Mouse (Mus musculus): ENCODE results near the gene Vmn1r126. TPM values are rescaled to one million over a fixed set of nuclear protein-coding genes. Genes with fewer than 3 reads are reported as not detected.
"Not testable (repeated sequence)": the region's sequence is repeated elsewhere in the genome, so short reads cannot be mapped to it uniquely, and the experiment has no call there.

Vmn1r126 gene
- not detected in 2 replicates for polyA plus RNA-seq (2015; fragmentation: Nextera tagmentation; extraction: Ambion mirVana)

GRCm38 (mm10) chr7:21301367-21301766 is at the start of gene Vmn1r126:
Gene Vmn1r126 (minus strand): TSS chr7:21301467.
- H3K9ac ChIP-seq; H3K27ac ChIP-seq; H3K4me3 ChIP-seq (replicated peaks); H3K27me3 ChIP-seq (replicated peaks); H3K9me3 ChIP-seq; H3K36me3 ChIP-seq; H3K4me1 ChIP-seq (replicated peaks); H3K4me2 ChIP-seq (replicated peaks); ATAC-seq: not testable (repeated sequence)
- WGBS = no CpG with 5 or more reads among the region's 5 CpGs

DNA sequence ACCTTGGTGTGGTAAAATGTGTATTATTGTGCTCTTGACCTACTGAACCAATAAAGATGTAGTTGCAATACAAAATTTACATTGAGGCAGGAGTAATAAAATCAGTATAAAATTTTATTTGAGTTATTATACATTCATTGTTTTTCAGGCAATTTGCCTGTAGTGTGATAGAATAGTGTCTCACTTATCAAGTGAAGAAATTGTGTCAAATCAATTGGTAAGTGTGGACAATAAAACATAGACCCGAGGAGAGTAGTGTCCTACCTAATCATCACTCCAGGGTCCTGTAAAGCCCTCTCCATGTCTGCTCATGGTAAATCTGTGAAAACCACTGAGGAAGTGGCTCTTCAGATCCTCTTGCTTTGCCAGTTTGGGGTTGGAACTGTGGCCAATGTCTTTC is 47.8 kb upstream of the Vmn1r126 start, which contains the start of gene Vmn1r128:
TSS of gene Vmn1r128 (plus strand) at position 301 of the 400 bp plus-strand sequence.
- H3K4me3 ChIP-seq (replicated peaks); H3K4me2 ChIP-seq (replicated peaks); H3K27me3 ChIP-seq (replicated peaks); ATAC-seq; H3K36me3 ChIP-seq; H3K27ac ChIP-seq; H3K4me1 ChIP-seq (replicated peaks); H3K9ac ChIP-seq; H3K9me3 ChIP-seq: not testable (repeated sequence)
- WGBS = 77% methylated on average over 1 of the region's 1 CpGs

- not testable (repeated sequence) for H3K27me3 ChIP-seq (replicated peaks); H3K36me3 ChIP-seq; H3K4me3 ChIP-seq (replicated peaks); H3K4me2 ChIP-seq (replicated peaks); ATAC-seq; H3K9ac ChIP-seq; H3K9me3 ChIP-seq; H3K27ac ChIP-seq; H3K4me1 ChIP-seq (replicated peaks)
- no CpG with 5 or more reads among the region's 3 CpGs for WGBS
Measured at GRCm38 (mm10) chr7:21319761-21320160, 18.5 kb upstream of the Vmn1r126 start, which contains the start of gene Vmn1r127. Gene Vmn1r127 (minus strand): TSS chr7:21319861.

- not testable (repeated sequence) for H3K4me3 ChIP-seq (replicated peaks); H3K9me3 ChIP-seq; H3K4me1 ChIP-seq (replicated peaks); H3K27me3 ChIP-seq (replicated peaks); H3K9ac ChIP-seq; H3K4me2 ChIP-seq (replicated peaks); ATAC-seq; H3K36me3 ChIP-seq; H3K27ac ChIP-seq
- 69% methylated on average over 3 of the region's 3 CpGs for WGBS
Measured at GRCm38 (mm10) chr7:21271879-21272278, 29.4 kb downstream of the Vmn1r126 start, which contains the start of gene Vmn1r125. Gene Vmn1r125 (plus strand): TSS chr7:21272179.

- 74% methylated on average over 4 of the region's 4 CpGs for WGBS
- ATAC-seq = not testable (repeated sequence)
Measured at GRCm38 (mm10) chr7:21260517-21260916, 40.8 kb downstream of the Vmn1r126 start, which contains the start of gene Vmn1r124. Gene Vmn1r124 (minus strand): TSS chr7:21260617.

More at GRCm38 (mm10) chr7:21260517-21260916, 40.8 kb downstream of the Vmn1r126 start, which contains the start of gene Vmn1r124:
- not testable (repeated sequence) for H3K27me3 ChIP-seq (replicated peaks); H3K36me3 ChIP-seq; H3K4me1 ChIP-seq (replicated peaks); H3K4me2 ChIP-seq (replicated peaks); H3K27ac ChIP-seq; H3K9me3 ChIP-seq; H3K4me3 ChIP-seq (replicated peaks); H3K9ac ChIP-seq

Other genes with a start within 250 kb of the Vmn1r126 start
- gene Vmn1r120, start 247.7 kb downstream of the Vmn1r126 start, polyA plus RNA-seq (2015; fragmentation: Nextera tagmentation; extraction: Ambion mirVana) = not detected in 2 replicates
- not detected in 2 replicates for gene Vmn1r121, start 203.0 kb downstream of the Vmn1r126 start, polyA plus RNA-seq (2015; fragmentation: Nextera tagmentation; extraction: Ambion mirVana)
- not detected in 2 replicates for gene Vmn1r122, start 167.3 kb downstream of the Vmn1r126 start, polyA plus RNA-seq (2015; fragmentation: Nextera tagmentation; extraction: Ambion mirVana)
- not detected in 2 replicates for gene Vmn1r123, start 139.3 kb downstream of the Vmn1r126 start, polyA plus RNA-seq (2015; fragmentation: Nextera tagmentation; extraction: Ambion mirVana)
- not detected in 2 replicates for gene Gm5157, start 111.0 kb downstream of the Vmn1r126 start, polyA plus RNA-seq (2015; fragmentation: Nextera tagmentation; extraction: Ambion mirVana)
- gene Vmn1r124, start 40.9 kb downstream of the Vmn1r126 start, polyA plus RNA-seq (2015; fragmentation: Nextera tagmentation; extraction: Ambion mirVana) = not detected in 2 replicates
- gene Vmn1r125, start 29.3 kb downstream of the Vmn1r126 start, polyA plus RNA-seq (2015; fragmentation: Nextera tagmentation; extraction: Ambion mirVana) = not detected in 2 replicates
- not detected in 2 replicates for gene Vmn1r127, start 18.4 kb upstream of the Vmn1r126 start, polyA plus RNA-seq (2015; fragmentation: Nextera tagmentation; extraction: Ambion mirVana)
- gene Vmn1r128, start 47.9 kb upstream of the Vmn1r126 start, polyA plus RNA-seq (2015; fragmentation: Nextera tagmentation; extraction: Ambion mirVana) = not detected in 2 replicates
- not detected in 2 replicates for gene Vmn1r129, start 59.8 kb upstream of the Vmn1r126 start, polyA plus RNA-seq (2015; fragmentation: Nextera tagmentation; extraction: Ambion mirVana)
- gene Gm6882, start 131.3 kb upstream of the Vmn1r126 start, polyA plus RNA-seq (2015; fragmentation: Nextera tagmentation; extraction: Ambion mirVana) = not detected in 2 replicates
- gene Vmn1r130, start 210.3 kb upstream of the Vmn1r126 start, polyA plus RNA-seq (2015; fragmentation: Nextera tagmentation; extraction: Ambion mirVana) = not detected in 2 replicates
- gene Vmn1r131, start 244.6 kb upstream of the Vmn1r126 start, polyA plus RNA-seq (2015; fragmentation: Nextera tagmentation; extraction: Ambion mirVana) = not detected in 2 replicates